Mouse (Mus musculus): ENCODE results near the gene Sfi1.
"Not testable (repeated sequence)": the region's sequence is repeated elsewhere in the genome, so short reads cannot be mapped to it uniquely, and the experiment has no call there.

DNA sequence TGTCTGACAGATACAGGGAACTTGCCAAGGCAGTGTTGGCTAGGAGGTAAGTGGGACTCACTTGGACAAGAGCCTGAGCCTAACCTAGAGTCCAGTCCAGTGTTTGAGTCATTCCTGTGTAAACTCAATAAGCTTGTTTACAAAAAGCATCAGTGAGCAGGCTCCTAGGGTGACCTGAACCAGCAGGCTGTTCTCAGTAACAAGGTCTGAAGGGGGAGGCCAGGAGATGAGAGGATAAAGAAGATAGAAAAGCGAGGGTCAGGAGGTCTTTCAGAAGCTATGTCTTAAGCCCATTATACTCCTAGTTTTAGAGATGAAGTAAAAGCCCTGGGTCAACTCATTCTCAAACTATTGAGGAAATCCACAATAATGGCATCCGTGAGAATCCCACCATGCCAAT is 31.9 kb downstream of the Sfi1 start:
- TF ChIP-seq CTCF, POLR2A (IDR thresholded peaks at IDR 0.05; ENCODE audit: extremely low read depth, insufficient read depth, low read length): not testable (repeated sequence)

All from cortical plate, adult 2 months (tissue).